Mouse (Mus musculus): ENCODE data around the gene Zbtb16.

GRCm38 (mm10) chr9:48612542-48612941 lies 223.5 kb downstream of the Zbtb16 start:
- no peak for TF ChIP-seq CTCF (conservative IDR thresholded peaks at IDR 0.05; ENCODE audit: insufficient read depth, insufficient read length, low read depth, low read length)
- TF ChIP-seq POLR2A (IDR thresholded peaks at IDR 0.05; ENCODE audit: low read depth, low read length), result no peak

Measured in kidney, adult 2 months (tissue).